Mouse (Mus musculus) hindbrain, embryonic 14.5 days (tissue): ENCODE measurements around the gene Kmt2e. TPM values are rescaled to one million over a fixed set of nuclear protein-coding genes. Genes with fewer than 3 reads are reported as not detected.

ENCODE experiments used
- ATAC-seq: fragments of 200-750 bp; cut with Nextera tagmentation; 2 replicates; pipeline ENCODE4 v1.8.0; 2017; ENCODE audit warnings: moderate number of reproducible peaks, mild to moderate bottlenecking, moderate TSS enrichment, moderate library complexity; ENCODE audit not compliant: low FRiP score
- DNase-seq: peaks from one replicate; pipeline ENCODE4 v3.0.0-alpha.2; 2015; ENCODE audit warnings: low spot score
- H3K27ac ChIP-seq: fragments of 300-500 bp; sonication (generic); 2 replicates; pipeline ENCODE4 v1.5.1; 2014; ENCODE audit warnings: mild to moderate bottlenecking, moderate library complexity
- H3K27me3 ChIP-seq: fragments of 300-500 bp; sonication (generic); 2 replicates; pipeline ENCODE4 v1.6.1; 2014; ENCODE audit warnings: mild to moderate bottlenecking, low read length, mixed read lengths; ENCODE audit not compliant: control insufficient read depth, insufficient read depth
- H3K36me3 ChIP-seq: fragments of 300-500 bp; sonication (generic); replicated peaks from 2 replicates; pipeline ENCODE4 v1.6.1; 2014; ENCODE audit not compliant: control insufficient read depth, insufficient read depth
- H3K4me1 ChIP-seq: fragments of 300-500 bp; sonication (generic); replicated peaks from 2 replicates; pipeline ENCODE4 v1.6.1; 2014; ENCODE audit warnings: antibody characterized with exemption, low read length, mixed read lengths; ENCODE audit not compliant: control insufficient read depth, insufficient read depth
- H3K4me2 ChIP-seq: fragments of 300-500 bp; sonication (generic); replicated peaks from 2 replicates; pipeline ENCODE4 v1.6.1; 2014; ENCODE audit warnings: mild to moderate bottlenecking, moderate library complexity
- H3K4me3 ChIP-seq: fragments of 300-500 bp; sonication (generic); replicated peaks from 2 replicates; pipeline ENCODE4 v1.5.1; 2014; ENCODE audit warnings: mild to moderate bottlenecking, low read length
- H3K9ac ChIP-seq: fragments of 300-500 bp; sonication (generic); 2 replicates; pipeline ENCODE4 v1.6.1; 2014
- H3K9me3 ChIP-seq: fragments of 300-500 bp; sonication (generic); 2 replicates; pipeline ENCODE4 v1.6.1; 2016; ENCODE audit warnings: low read length; ENCODE audit not compliant: control insufficient read depth
- WGBS: fragments of 180-500 bp; shearing (Covaris S2); extraction: QIAGEN DNeasy Blood & Tissue Kit; methylation state at CpG from one replicate; pipeline ENCODE4 v1.1.7; 2014; 5-methylcytosine and 5-hydroxymethylcytosine counted together
- polyA plus RNA-seq: library from polyadenylated mRNA; unstranded; fragments of >200 nt; fragmentation: Nextera tagmentation; extraction: Ambion mirVana; gene quantifications from 2 replicates; pipeline ENCODE4 v1.2.1, GENCODE M21; 2014

The Kmt2e gene
- polyA plus RNA-seq, 1 experiment from 2014 or later, result 128 TPM

DNA sequence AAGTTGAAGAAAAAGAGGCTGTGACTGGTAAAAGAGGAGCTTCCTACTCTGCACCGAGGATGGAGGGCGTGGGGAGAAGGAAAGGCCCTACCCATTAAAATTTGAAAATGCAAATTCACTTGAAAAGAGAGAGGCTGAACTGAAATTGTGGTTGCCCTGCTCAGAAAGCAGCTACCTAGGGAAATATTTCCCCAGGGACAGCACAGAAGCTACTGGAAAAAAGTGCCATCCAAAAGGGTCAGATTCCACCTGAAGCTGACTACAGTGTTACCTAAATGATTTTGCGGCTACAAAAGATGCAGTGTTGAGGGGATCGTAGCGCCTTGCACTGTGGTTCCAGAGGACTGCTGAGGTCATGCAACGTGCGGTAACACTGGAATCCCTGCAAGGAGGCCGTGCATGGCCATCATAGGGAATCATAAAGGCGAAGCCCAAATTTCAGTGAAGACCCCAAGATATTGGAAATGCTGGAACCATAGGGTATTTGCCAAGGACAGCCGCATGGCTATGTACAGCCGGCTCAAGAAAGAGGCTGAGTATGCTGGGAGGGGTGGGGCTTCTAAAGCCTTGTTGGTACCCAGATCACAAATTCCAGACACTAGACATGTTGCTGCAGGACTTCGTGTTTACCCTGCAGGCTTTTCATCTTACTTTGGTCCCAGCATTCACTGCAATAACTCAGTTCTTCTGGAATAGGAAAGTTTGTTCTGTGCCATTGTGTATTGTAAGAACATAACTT is 28.4 kb upstream of the Kmt2e start:
- WGBS, result 96% methylated on average over 12 of the region's 12 CpGs
- DNase-seq (no peak), ATAC-seq (no peak)
- no peaks in the 10 kb centered on the region for H3K27me3 ChIP-seq
- no peak overlapping the region for H3K27ac ChIP-seq
- H3K9me3 ChIP-seq, result no peaks in the 10 kb centered on the region
- peaks cover 5% of the 10 kb centered on the region; the same call in 1 of the 2 replicates for H3K4me1 ChIP-seq
- peaks cover 5% of the 10 kb centered on the region for H3K36me3 ChIP-seq
- no peak overlapping the region for H3K4me3 ChIP-seq
- H3K9ac ChIP-seq, result no peak overlapping the region
- no peak overlapping the region for H3K4me2 ChIP-seq

DNA sequence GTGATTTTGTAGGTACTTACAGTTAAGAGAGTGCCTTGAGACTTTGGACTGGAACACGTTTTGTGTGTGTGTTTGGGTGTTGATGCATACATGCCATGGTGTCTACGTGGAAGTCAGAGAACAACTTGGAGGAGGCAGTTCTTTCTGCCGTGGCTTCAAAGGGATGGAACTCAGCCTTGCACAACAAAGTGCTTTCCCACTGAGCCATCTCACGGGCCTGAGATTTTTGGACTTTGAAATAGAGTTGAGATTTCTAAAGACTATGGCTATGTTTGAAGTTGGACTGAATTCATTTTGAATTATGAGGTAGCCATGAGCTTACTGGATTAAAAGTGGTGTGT is 27.9 kb upstream of the Kmt2e start:
- Histone ChIP-seq H3K27ac (no peak overlapping the region), H3K4me1 (peaks cover 5% of the 10 kb centered on the region; the same call in 1 of the 2 replicates), H3K36me3 (peaks cover 7% of the 10 kb centered on the region), H3K4me2 (no peak overlapping the region), H3K9ac (no peak overlapping the region), H3K27me3 (no peaks in the 10 kb centered on the region), H3K9me3 (no peaks in the 10 kb centered on the region), H3K4me3 (no peak overlapping the region)
- DNase-seq (no peak), ATAC-seq (no peak)
- 76% methylated on average over 4 of the region's 4 CpGs for WGBS

DNA sequence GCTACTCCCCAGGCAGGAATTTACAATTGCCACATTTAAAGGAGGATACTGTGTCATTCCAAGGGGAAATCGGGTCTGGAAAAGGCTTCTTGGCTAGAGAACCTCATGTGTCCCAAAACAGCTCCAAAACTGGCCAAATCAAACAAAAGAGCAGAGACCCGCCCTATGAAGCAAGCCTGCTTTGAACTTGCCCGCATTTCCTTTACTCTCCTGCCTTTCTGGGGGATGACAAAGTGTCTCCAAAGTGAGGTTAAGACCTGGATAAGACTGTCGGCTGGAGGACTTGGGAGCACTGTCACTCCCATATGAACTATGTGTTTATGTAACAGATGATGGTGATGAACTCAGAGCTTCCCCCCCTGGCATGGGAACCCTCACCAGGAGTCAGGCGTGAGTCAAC is 26.1 kb upstream of the Kmt2e start:
- DNase-seq (no peak), ATAC-seq (no peak)
- Histone ChIP-seq H3K36me3 (peaks cover 19% of the 10 kb centered on the region), H3K4me1 (peaks cover 14% of the 10 kb centered on the region), H3K9ac (no peak overlapping the region), H3K27me3 (no peaks in the 10 kb centered on the region), H3K27ac (peak overlapping the region; percentile 47; the same call in 1 of the 2 replicates), H3K9me3 (no peaks in the 10 kb centered on the region), H3K4me2 (no peak overlapping the region), H3K4me3 (no peak overlapping the region)
- 75% methylated on average over 5 of the region's 5 CpGs for WGBS

DNA sequence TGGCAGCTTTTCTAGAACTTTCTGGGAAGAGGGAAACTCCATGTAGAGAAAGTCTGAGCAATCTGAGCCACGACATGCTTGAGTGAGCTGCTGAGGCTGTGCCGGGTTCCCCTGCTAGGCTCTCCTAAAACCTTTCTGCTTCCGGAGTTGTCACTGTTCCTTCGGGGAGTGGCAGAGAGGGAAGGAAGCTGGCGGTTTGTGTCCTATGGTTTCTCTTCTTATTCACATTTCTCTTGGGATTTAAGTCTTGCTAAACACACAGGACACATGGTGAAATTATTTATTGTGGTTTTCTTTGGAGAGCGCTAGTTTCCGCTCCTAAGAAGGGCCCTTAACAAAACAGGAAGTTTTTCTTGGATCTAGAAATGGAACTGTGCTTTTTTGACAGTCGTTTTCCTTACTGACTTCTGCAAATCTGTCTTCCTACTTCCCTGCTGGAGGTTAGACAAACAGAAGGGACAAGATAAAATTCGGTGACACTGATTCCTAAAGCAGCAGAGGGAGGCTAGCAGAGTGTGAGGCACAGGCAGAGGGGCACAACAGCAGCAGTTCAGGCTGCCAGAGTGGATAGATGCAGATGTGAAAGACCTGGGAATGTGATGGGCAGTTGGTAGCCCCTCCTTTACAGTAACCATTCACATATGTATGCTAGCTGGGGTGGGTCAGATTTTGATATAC is 24.1 kb upstream of the Kmt2e start:
- DNase-seq (no peak), ATAC-seq (no peak)
- H3K27ac ChIP-seq, result 0 out of 2 replicates have a peak overlapping the region, but pooled peaks have one; percentile 20
- H3K9me3 ChIP-seq, result no peaks in the 10 kb centered on the region
- H3K9ac ChIP-seq, result no peak overlapping the region
- no peak overlapping the region for H3K4me2 ChIP-seq
- peaks cover 19% of the 10 kb centered on the region for H3K36me3 ChIP-seq
- 69% methylated on average over 9 of the region's 9 CpGs for WGBS
- no peak overlapping the region for H3K4me3 ChIP-seq
- peaks cover 35% of the 10 kb centered on the region for H3K4me1 ChIP-seq
- H3K27me3 ChIP-seq, result no peaks in the 10 kb centered on the region

DNA sequence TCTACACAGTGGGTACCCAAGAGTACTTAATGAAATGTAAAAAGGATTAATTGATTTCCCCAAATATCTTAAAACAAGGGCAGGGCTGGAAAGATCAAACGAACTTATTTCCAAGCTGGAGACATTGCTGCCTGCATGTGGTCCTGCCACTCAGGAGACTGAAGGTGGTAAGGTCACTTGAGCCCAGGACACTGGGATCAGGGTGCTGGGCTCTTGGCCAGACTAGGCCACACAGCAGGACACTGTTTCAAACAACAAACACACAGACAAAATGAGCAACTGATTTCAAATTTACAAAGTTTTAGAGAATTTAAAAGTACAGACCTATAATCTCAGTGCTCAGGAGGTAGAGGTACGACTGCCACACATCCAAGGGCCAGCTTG is 23.5 kb upstream of the Kmt2e start:
- Histone ChIP-seq H3K9me3 (no peaks in the 10 kb centered on the region), H3K27me3 (no peaks in the 10 kb centered on the region), H3K27ac (no peak overlapping the region), H3K4me1 (peaks cover 40% of the 10 kb centered on the region), H3K4me2 (no peak overlapping the region), H3K9ac (no peak overlapping the region), H3K36me3 (peaks cover 19% of the 10 kb centered on the region), H3K4me3 (no peak overlapping the region)
- no peak for DNase-seq
- WGBS, result 78% methylated on average over 2 of the region's 2 CpGs
- no peak for ATAC-seq

DNA sequence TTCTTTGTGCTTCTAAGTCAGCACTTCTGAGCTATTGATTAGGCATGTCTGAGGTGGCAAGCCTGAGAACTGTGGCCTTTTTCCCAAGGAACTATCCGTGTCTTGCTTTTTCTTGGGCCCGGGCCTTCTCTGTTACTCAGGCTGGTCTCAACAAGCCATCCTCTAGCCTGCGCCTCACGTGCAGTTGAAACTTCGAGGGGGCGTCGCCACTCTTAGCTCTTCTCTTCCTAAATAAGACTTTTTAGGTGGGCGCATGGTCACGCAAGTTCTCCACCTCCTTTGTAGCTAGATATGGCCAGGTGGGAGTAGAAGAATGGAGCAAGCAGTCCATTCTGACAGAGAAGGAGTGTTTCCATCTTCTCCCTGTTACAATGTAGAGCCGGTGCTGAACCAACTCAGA is 22.6 kb upstream of the Kmt2e start:
- peaks cover 45% of the 10 kb centered on the region for H3K4me1 ChIP-seq
- H3K27me3 ChIP-seq, result no peaks in the 10 kb centered on the region
- no peak overlapping the region for H3K4me2 ChIP-seq
- peaks cover 19% of the 10 kb centered on the region for H3K36me3 ChIP-seq
- WGBS, result 90% methylated on average over 10 of the region's 10 CpGs
- ATAC-seq, result no peak
- DNase-seq, result no peak
- no peak overlapping the region for H3K27ac ChIP-seq
- H3K9ac ChIP-seq, result no peak overlapping the region
- no peaks in the 10 kb centered on the region for H3K9me3 ChIP-seq
- no peak overlapping the region for H3K4me3 ChIP-seq

DNA sequence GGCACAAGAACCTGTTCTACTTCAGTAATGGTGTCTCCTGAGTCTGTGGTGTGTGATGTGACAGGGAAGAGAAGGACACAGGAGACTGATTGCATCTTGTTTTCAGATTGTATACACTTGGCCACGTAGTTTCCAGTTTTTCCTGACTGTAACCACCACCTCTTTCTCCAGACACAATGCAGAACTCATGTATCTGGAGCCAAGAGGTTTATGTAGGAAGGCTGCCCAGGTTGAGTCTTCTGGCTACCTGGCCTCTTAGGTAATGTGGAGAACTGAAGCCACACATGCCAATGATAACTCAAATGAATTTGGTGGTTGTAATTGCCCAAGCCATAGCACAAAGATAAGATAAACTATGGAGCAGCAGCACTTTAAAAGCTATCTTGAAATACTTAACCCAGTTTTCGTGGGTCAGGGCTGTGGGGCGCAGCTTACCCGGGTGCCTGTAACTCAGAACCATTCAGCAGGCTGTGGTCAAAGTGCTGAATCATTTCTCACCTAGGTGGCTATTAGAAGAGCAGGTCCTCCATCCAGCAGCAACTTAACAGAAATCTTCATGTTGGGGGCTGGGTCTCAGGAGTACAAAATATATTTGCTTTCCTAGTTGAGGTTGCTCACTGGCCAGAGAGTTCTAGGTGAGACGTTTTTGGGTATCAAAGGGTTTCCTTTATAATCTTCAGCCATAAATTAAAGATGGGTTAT is 21.8 kb upstream of the Kmt2e start:
- H3K9me3 ChIP-seq, result no peaks in the 10 kb centered on the region
- DNase-seq (no peak), ATAC-seq (no peak)
- 88% methylated on average over 5 of the region's 5 CpGs for WGBS
- H3K36me3 ChIP-seq, result peaks cover 19% of the 10 kb centered on the region
- peak overlapping the region; percentile 71 for H3K27ac ChIP-seq
- H3K27me3 ChIP-seq, result no peaks in the 10 kb centered on the region
- H3K4me1 ChIP-seq, result peaks cover 49% of the 10 kb centered on the region
- H3K4me2 ChIP-seq, result no peak overlapping the region
- H3K4me3 ChIP-seq, result no peak overlapping the region
- H3K9ac ChIP-seq, result no peak overlapping the region

DNA sequence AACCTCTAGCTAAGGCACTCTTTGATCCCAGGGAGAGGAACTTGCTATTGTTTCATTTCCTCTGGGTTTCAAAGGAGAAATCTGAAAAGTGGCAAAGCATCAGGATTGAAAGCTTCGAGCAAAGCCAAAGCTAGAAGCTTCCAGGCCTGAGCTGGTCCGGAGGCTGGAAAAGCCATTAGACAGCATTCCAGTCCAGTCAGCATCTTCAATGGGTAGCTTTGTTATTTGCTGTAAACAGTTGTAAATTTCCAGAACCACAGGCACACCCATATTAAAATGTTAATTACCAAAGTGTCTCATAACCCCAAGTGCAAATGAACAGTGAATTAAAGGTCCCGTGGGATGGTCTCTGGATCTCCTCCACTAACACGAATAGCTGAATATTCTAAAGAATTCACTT is 21.2 kb upstream of the Kmt2e start:
- H3K27me3 ChIP-seq, result no peaks in the 10 kb centered on the region
- H3K4me1 ChIP-seq, result peaks cover 51% of the 10 kb centered on the region
- 40% methylated on average over 4 of the region's 4 CpGs for WGBS
- H3K9me3 ChIP-seq, result no peaks in the 10 kb centered on the region
- ATAC-seq, result no peak
- no peak overlapping the region for H3K4me2 ChIP-seq
- H3K4me3 ChIP-seq, result no peak overlapping the region
- H3K27ac ChIP-seq, result peak overlapping the region; percentile 71; the same call in 1 of the 2 replicates
- no peak for DNase-seq
- no peak overlapping the region for H3K9ac ChIP-seq
- peaks cover 19% of the 10 kb centered on the region for H3K36me3 ChIP-seq
